Mouse (Mus musculus): ENCODE data around the gene Timm8a2.

DNA sequence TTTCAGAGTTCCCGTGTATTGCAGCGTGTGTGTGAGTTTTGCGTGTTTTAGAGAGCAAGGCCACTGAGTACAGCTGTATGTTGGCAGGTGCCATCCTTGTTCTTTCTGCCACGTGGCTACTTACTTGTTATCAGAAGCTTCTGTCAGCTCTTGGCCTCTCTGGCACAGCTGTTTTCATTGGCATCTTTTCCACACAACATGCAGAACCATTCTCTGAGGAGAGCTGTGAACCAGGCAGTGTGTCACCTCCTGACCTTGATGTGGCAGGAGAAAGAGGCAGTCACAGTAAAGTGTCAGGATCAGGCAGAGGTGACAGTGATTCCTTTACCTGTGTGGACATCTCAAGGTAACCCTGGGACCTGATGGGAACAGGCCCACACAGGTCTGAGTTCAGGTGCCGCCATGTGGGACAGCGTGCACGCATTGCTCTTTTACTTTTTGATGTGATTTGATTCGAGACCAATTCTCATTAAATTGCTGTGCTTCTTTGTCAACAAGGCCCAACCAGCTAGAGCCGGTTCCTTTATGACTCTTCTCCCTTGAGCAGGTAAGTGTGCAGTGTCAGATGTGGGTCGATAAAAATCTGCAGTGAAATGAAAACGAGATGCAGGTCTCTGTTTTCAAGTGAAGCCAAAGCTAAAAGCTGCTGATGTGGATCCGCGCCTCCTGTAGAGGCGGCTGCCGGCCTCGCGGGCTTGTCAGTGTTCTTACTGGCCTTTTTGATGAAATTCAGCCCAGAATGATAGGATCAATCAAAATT, 33.9 kb upstream of the Timm8a2 start:
- no peak for TF ChIP-seq CTCF (IDR thresholded peaks at IDR 0.05; ENCODE audit: low read depth)
- no peak for TF ChIP-seq EP300 (IDR thresholded peaks at IDR 0.05; ENCODE audit: low read depth)

Measured in liver, embryonic 14.5 days (tissue).